Mouse (Mus musculus): ENCODE measurements around the gene Matn4. TPM values are rescaled to one million over a fixed set of nuclear protein-coding genes. Genes with fewer than 3 reads are reported as not detected.

The Matn4 gene
- polyA plus RNA-seq, 1 experiment from 2014 or later = 50.5 TPM

GRCm38 (mm10) chr2:164407708-164408107, 2.7 kb upstream of the Matn4 start:
- Histone ChIP-seq H3K27ac (no peak overlapping the region), H3K36me3 (no peaks in the 10 kb centered on the region), H3K4me1 (replicated peaks) (peaks cover 33% of the 10 kb centered on the region), H3K4me3 (replicated peaks) (no peak overlapping the region), H3K4me2 (no peak overlapping the region), H3K9ac (replicated peaks) (no peak overlapping the region), H3K27me3 (peaks cover 90% of the 10 kb centered on the region), H3K9me3 (no peaks in the 10 kb centered on the region; the same call in 1 of the 2 replicates)
- 2% methylated on average over 22 of the region's 22 CpGs for WGBS
- ATAC-seq (ENCODE audit: insufficient number of reproducible peaks, insufficient read depth, low FRiP score, low TSS enrichment, low read depth) = no peak

GRCm38 (mm10) chr2:164405519-164405918, 559 bp upstream of the Matn4 start:
- 41% methylated on average over 5 of the region's 5 CpGs for WGBS
- H3K4me2 ChIP-seq = peak overlapping the region; percentile 72
- H3K27me3 ChIP-seq = peaks cover 98% of the 10 kb centered on the region
- no peak overlapping the region; the same call in 1 of the 2 replicates for H3K9ac ChIP-seq (replicated peaks)
- H3K4me3 ChIP-seq (replicated peaks) = peak overlapping the region; percentile 11; the same call in 1 of the 2 replicates
- no peak for ATAC-seq (ENCODE audit: insufficient number of reproducible peaks, insufficient read depth, low FRiP score, low TSS enrichment, low read depth)
- peaks cover 37% of the 10 kb centered on the region for H3K4me1 ChIP-seq (replicated peaks)
- H3K36me3 ChIP-seq = no peaks in the 10 kb centered on the region
- H3K27ac ChIP-seq = peak overlapping the region; percentile 70; the same call in 1 of the 2 replicates
- no peaks in the 10 kb centered on the region for H3K9me3 ChIP-seq

GRCm38 (mm10) chr2:164404082-164404990, 624 bp downstream of the Matn4 start:
- under 1% methylated on average over 49 of the region's 49 CpGs for WGBS
- peak overlapping the region; percentile 72 for H3K4me2 ChIP-seq
- H3K27me3 ChIP-seq = peaks cover 98% of the 10 kb centered on the region
- peak overlapping the region; percentile 46 for H3K4me3 ChIP-seq (replicated peaks)
- no peak for ATAC-seq (ENCODE audit: insufficient number of reproducible peaks, insufficient read depth, low FRiP score, low TSS enrichment, low read depth)
- H3K9ac ChIP-seq (replicated peaks) = peak overlapping the region; percentile 57
- H3K9me3 ChIP-seq = 0 out of 2 replicates have a peak, but pooled peaks cover 5% of the 10 kb centered on the region
- peaks cover 3% of the 10 kb centered on the region; the same call in 1 of the 2 replicates for H3K36me3 ChIP-seq
- peaks cover 40% of the 10 kb centered on the region for H3K4me1 ChIP-seq (replicated peaks)
- peak overlapping the region; percentile 70 for H3K27ac ChIP-seq

GRCm38 (mm10) chr2:164403396-164404081, 1.4 kb downstream of the Matn4 start:
- H3K27ac ChIP-seq = peak overlapping the region; percentile 70
- H3K4me1 ChIP-seq (replicated peaks) = peaks cover 40% of the 10 kb centered on the region
- H3K4me3 ChIP-seq (replicated peaks) = peak overlapping the region; percentile 46
- 0 out of 2 replicates have a peak, but pooled peaks cover 5% of the 10 kb centered on the region for H3K9me3 ChIP-seq
- H3K27me3 ChIP-seq = peaks cover 98% of the 10 kb centered on the region
- peaks cover 3% of the 10 kb centered on the region; the same call in 1 of the 2 replicates for H3K36me3 ChIP-seq
- H3K9ac ChIP-seq (replicated peaks) = peak overlapping the region; percentile 57
- peak overlapping the region; percentile 72 for H3K4me2 ChIP-seq
- ATAC-seq (ENCODE audit: insufficient number of reproducible peaks, insufficient read depth, low FRiP score, low TSS enrichment, low read depth) = peak; percentile 44; the same call in 1 of the 2 replicates
- 5% methylated on average over 14 of the region's 14 CpGs for WGBS

- peaks cover 8% of the 10 kb centered on the region; the same call in 1 of the 2 replicates for H3K9me3 ChIP-seq
- 0 out of 2 replicates have a peak, but pooled peaks have one; percentile 18 for ATAC-seq (ENCODE audit: insufficient number of reproducible peaks, insufficient read depth, low FRiP score, low TSS enrichment, low read depth)
Observed at GRCm38 (mm10) chr2:164402906-164403305, 2.1 kb downstream of the Matn4 start, which contains the start of gene Rbpjl. Gene Rbpjl (plus strand): TSS chr2:164403141.

GRCm38 (mm10) chr2:164396911-164397310, 8.0 kb downstream of the Matn4 start:
- 77% methylated on average over 12 of the region's 12 CpGs for WGBS
- Histone ChIP-seq H3K36me3 (peaks cover 28% of the 10 kb centered on the region), H3K4me1 (replicated peaks) (peaks cover 7% of the 10 kb centered on the region), H3K9me3 (peaks cover 19% of the 10 kb centered on the region), H3K27ac (no peak overlapping the region), H3K9ac (replicated peaks) (no peak overlapping the region), H3K4me2 (no peak overlapping the region), H3K27me3 (peaks cover 50% of the 10 kb centered on the region), H3K4me3 (replicated peaks) (no peak overlapping the region)
- no peak for ATAC-seq (ENCODE audit: insufficient number of reproducible peaks, insufficient read depth, low FRiP score, low TSS enrichment, low read depth)

More at GRCm38 (mm10) chr2:164402906-164403305, 2.1 kb downstream of the Matn4 start, which contains the start of gene Rbpjl:
- 4% methylated on average over 17 of the region's 17 CpGs for WGBS
- H3K4me2 ChIP-seq = peak within 1 kb of the TSS; percentile 72
- H3K4me1 ChIP-seq (replicated peaks) = peaks cover 39% of the 10 kb centered on the region
- H3K4me3 ChIP-seq (replicated peaks) = peak within 1 kb of the TSS; percentile 46
- H3K27ac ChIP-seq = peak within 1 kb of the TSS; percentile 70
- peaks cover 3% of the 10 kb centered on the region; the same call in 1 of the 2 replicates for H3K36me3 ChIP-seq
- H3K27me3 ChIP-seq = peaks cover 91% of the 10 kb centered on the region
- H3K9ac ChIP-seq (replicated peaks) = peak within 1 kb of the TSS; percentile 57

- no peak for ATAC-seq (ENCODE audit: insufficient number of reproducible peaks, insufficient read depth, low FRiP score, low TSS enrichment, low read depth)
- H3K4me3 ChIP-seq (replicated peaks) = no peak overlapping the region
- H3K4me2 ChIP-seq = no peak overlapping the region
- H3K4me1 ChIP-seq (replicated peaks) = peaks cover 7% of the 10 kb centered on the region
- H3K27me3 ChIP-seq = peaks cover 42% of the 10 kb centered on the region
- H3K9ac ChIP-seq (replicated peaks) = no peak overlapping the region
- no peak overlapping the region for H3K27ac ChIP-seq
- peaks cover 19% of the 10 kb centered on the region for H3K9me3 ChIP-seq
- 89% methylated on average over 7 of the region's 7 CpGs for WGBS
- peaks cover 35% of the 10 kb centered on the region for H3K36me3 ChIP-seq
Observed at GRCm38 (mm10) chr2:164396076-164396475, 8.9 kb downstream of the Matn4 start.

- H3K27me3 ChIP-seq = peaks cover 45% of the 10 kb centered on the region
- H3K4me2 ChIP-seq = no peak overlapping the region
- H3K4me1 ChIP-seq (replicated peaks) = peaks cover 16% of the 10 kb centered on the region
- peaks cover 34% of the 10 kb centered on the region for H3K36me3 ChIP-seq
- H3K4me3 ChIP-seq (replicated peaks) = no peak overlapping the region
- no peak overlapping the region for H3K27ac ChIP-seq
- 79% methylated on average over 29 of the region's 29 CpGs for WGBS
- no peak overlapping the region for H3K9ac ChIP-seq (replicated peaks)
- ATAC-seq (ENCODE audit: insufficient number of reproducible peaks, insufficient read depth, low FRiP score, low TSS enrichment, low read depth) = no peak
- peaks cover 13% of the 10 kb centered on the region for H3K9me3 ChIP-seq
Observed at GRCm38 (mm10) chr2:164393126-164393525, 11.8 kb downstream of the Matn4 start.

- ATAC-seq (ENCODE audit: insufficient number of reproducible peaks, insufficient read depth, low FRiP score, low TSS enrichment, low read depth) = peak; percentile 49
- H3K9ac ChIP-seq (replicated peaks) = peak overlapping the region; percentile 57
- H3K4me3 ChIP-seq (replicated peaks) = peak overlapping the region; percentile 44
- no peaks in the 10 kb centered on the region for H3K9me3 ChIP-seq
- H3K27ac ChIP-seq = peak overlapping the region; percentile 92
- H3K4me1 ChIP-seq (replicated peaks) = peaks cover 35% of the 10 kb centered on the region
- H3K36me3 ChIP-seq = peaks cover 9% of the 10 kb centered on the region
- H3K4me2 ChIP-seq = peak overlapping the region; percentile 70
- H3K27me3 ChIP-seq = peaks cover 53% of the 10 kb centered on the region
- under 1% methylated on average over 30 of the region's 30 CpGs for WGBS
Observed at GRCm38 (mm10) chr2:164389499-164389898, 15.5 kb downstream of the Matn4 start.

- Histone ChIP-seq H3K27ac (peak within 1 kb of the TSS; percentile 92), H3K4me1 (replicated peaks) (peaks cover 35% of the 10 kb centered on the region), H3K4me3 (replicated peaks) (peak within 1 kb of the TSS; percentile 44), H3K9ac (replicated peaks) (peak within 1 kb of the TSS; percentile 57), H3K4me2 (peak within 1 kb of the TSS; percentile 70), H3K9me3 (no peaks in the 10 kb centered on the region), H3K27me3 (peaks cover 53% of the 10 kb centered on the region), H3K36me3 (peaks cover 9% of the 10 kb centered on the region)
- under 1% methylated on average over 17 of the region's 17 CpGs for WGBS
- peak; percentile 61 for ATAC-seq (ENCODE audit: insufficient number of reproducible peaks, insufficient read depth, low FRiP score, low TSS enrichment, low read depth)
Observed at GRCm38 (mm10) chr2:164389020-164389419, 15.9 kb downstream of the Matn4 start, which contains the start of gene Slpi. Gene Slpi (minus strand): TSS chr2:164389095.

Measured in limb, embryonic 12.5 days (tissue).